Mouse (Mus musculus) thymus, adult 18-20 months (tissue): ENCODE measurements around the gene Trip13.

ENCODE experiments used
- DNase-seq, 2 experiments: peaks; one replicate each; pipeline ENCODE4 v3.0.0; 2022; ENCODE audit warnings: mixed read lengths in 2 of 2

The Trip13 gene

GRCm38 (mm10) chr13:73937321-73938176, at the start of gene Trip13, which contains the start of gene Brd9:
Trip13 (minus strand) TSS chr13:73937784.
Brd9 (plus strand) TSS chr13:73937811.
- peak; percentile 85 for DNase-seq

- DNase-seq: no peak
Observed at GRCm38 (mm10) chr13:73976935-73977334, 39.4 kb upstream of the Trip13 start.

- no peak for DNase-seq
Observed at GRCm38 (mm10) chr13:73974523-73974922, 36.9 kb upstream of the Trip13 start.

- DNase-seq: peak in 1 of 2 experiments; percentile 4
Observed at GRCm38 (mm10) chr13:73970545-73971448, 33.2 kb upstream of the Trip13 start.

GRCm38 (mm10) chr13:73963551-73963950, 26.0 kb upstream of the Trip13 start, which contains the start of gene Zdhhc11:
Zdhhc11 (plus strand) TSS chr13:73963851.
- no peak for DNase-seq

GRCm38 (mm10) chr13:73961177-73961576, 23.6 kb upstream of the Trip13 start:
- DNase-seq: no peak

- no peak for DNase-seq
Observed at GRCm38 (mm10) chr13:73960117-73960652, 22.6 kb upstream of the Trip13 start.

GRCm38 (mm10) chr13:73955531-73955930, 17.9 kb upstream of the Trip13 start:
- no peak for DNase-seq

- no peak for DNase-seq
Observed at GRCm38 (mm10) chr13:73954666-73955065, 17.1 kb upstream of the Trip13 start.

- no peak for DNase-seq
Observed at GRCm38 (mm10) chr13:73953551-73954130, 16.1 kb upstream of the Trip13 start.

- DNase-seq: no peak
Observed at GRCm38 (mm10) chr13:73944606-73945005, 7.0 kb upstream of the Trip13 start.

GRCm38 (mm10) chr13:73939101-73939500, 1.5 kb upstream of the Trip13 start:
- no peak for DNase-seq

GRCm38 (mm10) chr13:73938177-73938560, 585 bp upstream of the Trip13 start:
- DNase-seq: peak in 1 of 2 experiments; percentile 11

GRCm38 (mm10) chr13:73936938-73937320, 655 bp downstream of the Trip13 start:
- DNase-seq: no peak

GRCm38 (mm10) chr13:73932201-73932600, 5.4 kb downstream of the Trip13 start:
- no peak for DNase-seq

- DNase-seq: no peak
Observed at GRCm38 (mm10) chr13:73913066-73913465, 24.5 kb downstream of the Trip13 start.

GRCm38 (mm10) chr13:73907683-73908412, 29.7 kb downstream of the Trip13 start:
- DNase-seq: peak in 1 of 2 experiments; percentile 11

GRCm38 (mm10) chr13:73907136-73907535, 30.4 kb downstream of the Trip13 start:
- no peak for DNase-seq

- no peak for DNase-seq
Observed at GRCm38 (mm10) chr13:73897561-73897960, 40.0 kb downstream of the Trip13 start.

GRCm38 (mm10) chr13:73892493-73893178, 44.9 kb downstream of the Trip13 start:
- no peak for DNase-seq

- no peak for DNase-seq
Observed at GRCm38 (mm10) chr13:73887415-73887874, 50.1 kb downstream of the Trip13 start.
